Mouse (Mus musculus): Measurements from ENCODE around the gene Cdc34.

- no peak for TF ChIP-seq CTCF (IDR thresholded peaks at IDR 0.05; ENCODE audit: low read depth)
- TF ChIP-seq EP300 (IDR thresholded peaks at IDR 0.05; ENCODE audit: low read depth), result no peak
Observed at GRCm38 (mm10) chr10:79707759-79708158, 25.8 kb downstream of the Cdc34 start.
